Mouse (Mus musculus) C2C12 (cell line): ENCODE results near the gene Smad5.

Source experiments
- CTCF ChIP-seq: IDR thresholded peaks from one replicate; pipeline ENCODE4 v1.5.1; 2011; ENCODE audit not compliant: control insufficient read depth, insufficient read depth, insufficient read length
- MYOG ChIP-seq: IDR thresholded peaks from one replicate; pipeline ENCODE4 v1.6.1; 2011; ENCODE audit not compliant: control insufficient read depth, insufficient read length; ENCODE audit errors: extremely low read depth

DNA sequence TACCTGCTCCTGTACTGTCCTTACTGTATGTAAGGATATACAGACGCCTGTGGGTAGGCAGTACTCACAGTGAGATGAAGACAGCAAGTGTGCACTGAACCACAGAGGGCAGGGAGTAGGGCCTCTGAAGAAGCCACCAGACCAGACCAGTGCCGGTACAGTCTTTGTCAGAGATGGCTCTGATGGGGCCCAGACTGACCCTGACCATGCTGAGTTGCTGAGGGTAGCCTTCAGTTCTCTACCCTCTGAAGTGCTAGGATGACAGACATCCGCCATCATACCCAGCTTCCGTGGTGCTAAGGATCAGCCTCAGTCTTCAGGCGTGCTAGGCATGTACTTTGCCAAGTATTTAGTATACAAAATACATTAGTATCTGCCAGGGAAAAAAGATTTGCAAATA lies 36.7 kb downstream of the Smad5 start:
- TF ChIP-seq CTCF (no peak), MYOG (no peak)
